Mouse (Mus musculus) heart, postnatal 25 days (tissue): Measurements from ENCODE around the gene Cage1. TPM values are rescaled to one million over a fixed set of nuclear protein-coding genes. Genes with fewer than 3 reads are reported as not detected.

Experiments
- DNase-seq: peaks from one replicate; pipeline ENCODE4 v3.0.0; 2022; ENCODE audit warnings: low spot score
- intact Hi-C: fragments of 180-260 bp; cut with DNase I; formaldehyde crosslinking; loops from one replicate; pipeline ENCODE4 v1.15.1; 2025
- total RNA-seq, 2 experiments: library from RNA; stranded (reverse); gene quantifications; 2 replicates each; pipeline ENCODE4 v1.2.3; 2021

Cage1 gene
- 1 to 10 TPM; 1.3 TPM for total RNA-seq

GRCm38 (mm10) chr13:38037044-38037687 is at the start of gene Cage1:
Cage1 (minus strand) TSS chr13:38037069.
- peak; percentile 92 for DNase-seq
- intact Hi-C loops, result loop anchor here (2.0 to 10.0 kb wide), 2 partner anchors 42 to 582 kb away; partner anchors contain the start of gene Ssr1

- intact Hi-C loops, result no loop called here
- no peak for DNase-seq
These were observed 44.3 kb upstream of the Cage1 start for GRCm38 (mm10) chr13:38081161-38081560.

- intact Hi-C loops, result no loop called here
These were observed 43.9 kb upstream of the Cage1 start for GRCm38 (mm10) chr13:38080725-38081124.

GRCm38 (mm10) chr13:38080014-38080413 is 43.1 kb upstream of the Cage1 start:
- no peak for DNase-seq
- intact Hi-C loops, result no loop called here

More at GRCm38 (mm10) chr13:38080725-38081124, 43.9 kb upstream of the Cage1 start:
- no peak for DNase-seq

GRCm38 (mm10) chr13:38079366-38079765 is 42.5 kb upstream of the Cage1 start:
- intact Hi-C loops, result loop anchor here (10.0 kb wide), 1 partner anchor 65 kb away; no protein-coding TSS in a partner anchor
- DNase-seq, result no peak

- intact Hi-C loops, result loop anchor here (10.0 kb wide), 1 partner anchor 66 kb away; no protein-coding TSS in a partner anchor
- DNase-seq, result no peak
These were observed 42.0 kb upstream of the Cage1 start for GRCm38 (mm10) chr13:38078836-38079235.

- intact Hi-C loops, result loop anchor here (10.0 kb wide), 1 partner anchor 68 kb away; no protein-coding TSS in a partner anchor
- DNase-seq, result no peak
These were observed 40.2 kb upstream of the Cage1 start for GRCm38 (mm10) chr13:38077113-38077512.

- intact Hi-C loops, result loop anchor here (10.0 kb wide), 1 partner anchor 70 kb away; no protein-coding TSS in a partner anchor
- DNase-seq, result no peak
These were observed 37.5 kb upstream of the Cage1 start for GRCm38 (mm10) chr13:38074404-38074803.

- no peak for DNase-seq
- intact Hi-C loops, result loop anchor here (10.0 kb wide), 1 partner anchor 71 kb away; no protein-coding TSS in a partner anchor
These were observed 36.8 kb upstream of the Cage1 start for GRCm38 (mm10) chr13:38073374-38074307.

GRCm38 (mm10) chr13:38070945-38071344 is 34.1 kb upstream of the Cage1 start:
- no peak for DNase-seq
- intact Hi-C loops, result loop anchor here (10.0 kb wide), 1 partner anchor 74 kb away; no protein-coding TSS in a partner anchor

GRCm38 (mm10) chr13:38064854-38065663 is 28.2 kb upstream of the Cage1 start:
- intact Hi-C loops, result loop anchor here (5.0 kb wide), 3 partner anchors 107 to 532 kb away; no protein-coding TSS in a partner anchor
- DNase-seq, result no peak

- DNase-seq, result no peak
- intact Hi-C loops, result loop anchor here (5.0 kb wide), 2 partner anchors 110 to 130 kb away; no protein-coding TSS in a partner anchor
These were observed 25.8 kb upstream of the Cage1 start for GRCm38 (mm10) chr13:38062678-38063077.

- intact Hi-C loops, result no loop called here
- no peak for DNase-seq
These were observed 13.0 kb upstream of the Cage1 start for GRCm38 (mm10) chr13:38049888-38050287.

- DNase-seq, result no peak
- intact Hi-C loops, result loop anchor here (2.0 to 10.0 kb wide), 2 partner anchors 43 to 583 kb away; partner anchors contain the start of gene Ssr1
These were observed 942 bp upstream of the Cage1 start for GRCm38 (mm10) chr13:38037811-38038210.

GRCm38 (mm10) chr13:38036343-38037043 is 376 bp downstream of the Cage1 start, which contains the start of gene Riok1:
Riok1 (plus strand) TSS chr13:38036995.
- intact Hi-C loops, result loop anchor here (2.0 to 10.0 kb wide), 2 partner anchors 42 to 582 kb away; partner anchors contain the start of gene Ssr1
- no peak for DNase-seq

GRCm38 (mm10) chr13:38028407-38028806 is 8.5 kb downstream of the Cage1 start:
- intact Hi-C loops, result no loop called here
- no peak for DNase-seq

- DNase-seq, result no peak
- intact Hi-C loops, result no loop called here
These were observed 9.1 kb downstream of the Cage1 start for GRCm38 (mm10) chr13:38027618-38028248.

GRCm38 (mm10) chr13:38025874-38026273 is 11.0 kb downstream of the Cage1 start:
- intact Hi-C loops, result no loop called here
- no peak for DNase-seq
